Mouse (Mus musculus): ENCODE data around the gene Fam69b. TPM values are rescaled to one million over a fixed set of nuclear protein-coding genes. Genes with fewer than 3 reads are reported as not detected.

Fam69b gene
- polyA plus RNA-seq, 1 experiment: 12.2 TPM

DNA sequence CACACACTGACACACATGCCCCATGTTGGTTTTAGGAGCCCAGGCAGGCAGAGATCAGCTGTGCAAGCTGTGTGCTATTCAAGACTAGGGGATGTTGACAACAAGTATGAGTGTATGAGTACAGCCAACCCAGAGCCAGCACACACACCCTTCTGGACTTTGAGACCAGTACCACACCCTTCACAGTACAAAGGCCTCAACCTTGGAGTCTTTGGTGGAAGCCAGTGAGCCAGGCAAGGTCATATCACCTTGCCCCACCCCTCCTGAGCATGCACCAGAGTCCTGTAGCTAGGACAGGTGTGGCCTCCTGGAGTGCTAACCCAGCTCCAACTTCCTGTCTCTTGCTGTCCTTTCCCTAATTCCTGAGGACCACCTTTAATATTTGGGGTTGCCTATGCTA is 17.2 kb upstream of the Fam69b start:
- no peaks in the 10 kb centered on the region; the same call in 1 of the 2 replicates for H3K4me1 ChIP-seq (ENCODE audit: control insufficient read depth, insufficient read depth, low read length)
- H3K27ac ChIP-seq (ENCODE audit: insufficient read depth, low read depth, low read length): no peak overlapping the region
- H3K36me3 ChIP-seq (ENCODE audit: control insufficient read depth, insufficient read depth, low read length): no peaks in the 10 kb centered on the region
- TF ChIP-seq POLR2A (IDR thresholded peaks at IDR 0.05; ENCODE audit: low read depth, low read length) (no peak), CTCF (conservative IDR thresholded peaks at IDR 0.05; ENCODE audit: insufficient read depth, insufficient read length, low read depth, low read length) (no peak)
- DNase-seq: no peak
- no peaks in the 10 kb centered on the region for H3K27me3 ChIP-seq (replicated peaks; ENCODE audit: control insufficient read depth, insufficient read depth, low read length)
- no peak overlapping the region for H3K4me3 ChIP-seq (ENCODE audit: insufficient read depth, low read depth, low read length)

DNA sequence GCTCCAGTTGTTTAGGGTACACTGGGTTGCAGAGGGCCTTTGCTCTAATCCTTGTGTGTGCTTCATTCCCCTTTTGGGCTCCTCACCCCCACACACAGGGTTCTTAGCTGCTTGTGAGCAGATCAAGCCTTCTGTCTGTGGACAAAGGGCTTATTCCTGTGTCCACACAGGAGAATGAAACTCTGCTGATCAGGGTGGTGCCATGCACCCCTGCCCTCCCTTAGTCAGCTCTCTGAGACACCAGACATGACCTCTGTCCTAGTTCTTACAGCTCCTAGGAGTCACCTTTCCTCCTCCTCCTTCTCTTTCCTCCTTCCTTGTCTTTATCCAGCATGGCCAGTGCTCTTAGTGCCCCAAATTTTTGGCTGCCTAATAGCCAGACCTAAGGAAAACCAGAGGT is 16.4 kb upstream of the Fam69b start:
- no peak for DNase-seq
- Histone ChIP-seq H3K27me3 (replicated peaks; ENCODE audit: control insufficient read depth, insufficient read depth, low read length) (no peaks in the 10 kb centered on the region), H3K4me1 (ENCODE audit: control insufficient read depth, insufficient read depth, low read length) (no peaks in the 10 kb centered on the region; the same call in 1 of the 2 replicates), H3K27ac (ENCODE audit: insufficient read depth, low read depth, low read length) (no peak overlapping the region), H3K4me3 (ENCODE audit: insufficient read depth, low read depth, low read length) (no peak overlapping the region), H3K36me3 (ENCODE audit: control insufficient read depth, insufficient read depth, low read length) (no peaks in the 10 kb centered on the region)
- TF ChIP-seq CTCF (conservative IDR thresholded peaks at IDR 0.05; ENCODE audit: insufficient read depth, insufficient read length, low read depth, low read length) (no peak), POLR2A (IDR thresholded peaks at IDR 0.05; ENCODE audit: low read depth, low read length) (no peak)

DNA sequence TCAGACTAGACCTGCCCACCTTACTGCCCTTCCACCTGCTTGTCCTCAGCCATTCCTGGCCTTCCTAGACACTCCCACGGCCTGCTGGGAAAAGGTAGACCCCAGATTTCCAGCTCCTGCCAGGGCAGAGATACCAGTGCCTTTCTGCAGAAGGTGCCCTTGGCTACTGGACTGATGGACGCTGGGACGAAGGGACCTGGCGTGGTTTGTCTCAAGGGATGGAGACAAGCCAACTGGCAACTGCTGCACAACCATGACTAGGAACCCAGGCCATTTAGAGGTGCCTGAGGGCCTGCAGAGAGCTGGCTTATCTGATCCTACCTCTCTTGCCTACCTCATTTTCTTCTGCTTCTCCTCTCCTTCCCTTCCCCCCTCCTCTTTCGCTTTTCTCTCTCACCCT is 13.4 kb upstream of the Fam69b start:
- DNase-seq: no peak
- H3K27ac ChIP-seq (ENCODE audit: insufficient read depth, low read depth, low read length): no peak overlapping the region

DNA sequence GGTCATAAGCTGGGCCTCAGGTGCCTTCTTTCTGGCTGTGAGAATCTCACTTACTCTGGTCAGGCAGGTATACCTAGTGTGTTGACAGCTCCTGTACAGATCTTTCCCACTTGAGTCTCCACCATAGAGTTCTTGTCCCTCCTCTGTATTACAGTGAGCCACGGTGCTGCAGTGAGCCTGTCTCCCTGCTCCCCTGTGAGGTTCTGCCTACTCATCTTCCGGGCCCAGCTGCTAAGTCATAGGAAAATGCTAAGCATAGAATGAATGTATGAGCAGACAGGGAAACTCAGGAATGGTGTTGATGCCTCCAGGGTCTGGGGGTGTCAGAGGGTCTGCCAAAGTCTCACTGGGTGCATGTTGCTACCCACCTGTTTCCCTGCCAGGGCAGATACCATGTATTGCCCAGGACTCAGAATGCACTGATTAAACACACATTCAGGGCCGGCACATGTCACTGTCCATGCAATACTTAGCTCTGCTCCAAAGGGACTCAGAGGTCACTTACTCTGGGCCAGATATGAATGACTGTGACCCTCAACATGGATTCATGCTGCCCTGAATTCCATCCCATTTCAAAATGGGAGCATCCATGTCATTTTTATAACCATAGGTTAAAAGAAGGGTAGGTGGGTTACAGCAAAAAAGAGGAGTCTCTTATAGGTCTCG is 12.7 kb upstream of the Fam69b start:
- WGBS: 82% methylated on average over 4 of the region's 4 CpGs
- no peak overlapping the region for H3K4me3 ChIP-seq (ENCODE audit: insufficient read depth, low read depth, low read length)
- no peak overlapping the region for H3K27ac ChIP-seq (ENCODE audit: insufficient read depth, low read depth, low read length)

More for the DNA sequence above, 13.4 kb upstream of the Fam69b start:
- no peak for TF ChIP-seq POLR2A (IDR thresholded peaks at IDR 0.05; ENCODE audit: low read depth, low read length)
- no peak for TF ChIP-seq CTCF (conservative IDR thresholded peaks at IDR 0.05; ENCODE audit: insufficient read depth, insufficient read length, low read depth, low read length)
- Histone ChIP-seq H3K27me3 (replicated peaks; ENCODE audit: control insufficient read depth, insufficient read depth, low read length) (no peaks in the 10 kb centered on the region), H3K4me3 (ENCODE audit: insufficient read depth, low read depth, low read length) (no peak overlapping the region), H3K36me3 (ENCODE audit: control insufficient read depth, insufficient read depth, low read length) (no peaks in the 10 kb centered on the region), H3K4me1 (ENCODE audit: control insufficient read depth, insufficient read depth, low read length) (no peaks in the 10 kb centered on the region; the same call in 1 of the 2 replicates)
- WGBS: 64% methylated on average over 5 of the region's 5 CpGs

DNA sequence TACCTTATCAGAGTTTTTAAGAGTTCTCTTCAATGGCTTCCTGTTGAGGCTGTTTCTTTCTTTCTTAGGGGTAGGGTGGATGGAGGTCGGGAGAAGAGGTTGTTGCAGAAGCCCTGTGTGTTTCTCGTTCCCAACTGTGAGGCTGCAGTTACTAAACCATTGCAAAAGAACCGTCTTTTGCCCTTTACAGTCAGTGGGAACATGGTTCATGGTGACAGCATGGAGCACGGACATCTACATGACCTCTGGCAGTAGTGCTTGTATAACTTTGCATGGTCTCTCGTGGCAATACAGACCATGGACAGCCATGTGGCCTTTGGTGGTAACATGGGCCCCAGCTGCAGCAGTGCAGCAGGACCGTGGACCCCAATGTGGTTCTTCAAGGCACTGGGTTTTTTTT is 10.9 kb upstream of the Fam69b start:
- no peaks in the 10 kb centered on the region; the same call in 1 of the 2 replicates for H3K4me1 ChIP-seq (ENCODE audit: control insufficient read depth, insufficient read depth, low read length)
- TF ChIP-seq CTCF (conservative IDR thresholded peaks at IDR 0.05; ENCODE audit: insufficient read depth, insufficient read length, low read depth, low read length) (no peak), POLR2A (IDR thresholded peaks at IDR 0.05; ENCODE audit: low read depth, low read length) (no peak)
- H3K36me3 ChIP-seq (ENCODE audit: control insufficient read depth, insufficient read depth, low read length): no peaks in the 10 kb centered on the region
- 82% methylated on average over 6 of the region's 6 CpGs for WGBS
- no peak for DNase-seq
- no peaks in the 10 kb centered on the region for H3K27me3 ChIP-seq (replicated peaks; ENCODE audit: control insufficient read depth, insufficient read depth, low read length)
- no peak overlapping the region for H3K27ac ChIP-seq (ENCODE audit: insufficient read depth, low read depth, low read length)
- no peak overlapping the region for H3K4me3 ChIP-seq (ENCODE audit: insufficient read depth, low read depth, low read length)

More for the DNA sequence above, 12.7 kb upstream of the Fam69b start:
- Histone ChIP-seq H3K27me3 (replicated peaks; ENCODE audit: control insufficient read depth, insufficient read depth, low read length) (no peaks in the 10 kb centered on the region), H3K36me3 (ENCODE audit: control insufficient read depth, insufficient read depth, low read length) (no peaks in the 10 kb centered on the region), H3K4me1 (ENCODE audit: control insufficient read depth, insufficient read depth, low read length) (no peaks in the 10 kb centered on the region; the same call in 1 of the 2 replicates)
- no peak for TF ChIP-seq CTCF (conservative IDR thresholded peaks at IDR 0.05; ENCODE audit: insufficient read depth, insufficient read length, low read depth, low read length)
- no peak for TF ChIP-seq POLR2A (IDR thresholded peaks at IDR 0.05; ENCODE audit: low read depth, low read length)
- DNase-seq: no peak

DNA sequence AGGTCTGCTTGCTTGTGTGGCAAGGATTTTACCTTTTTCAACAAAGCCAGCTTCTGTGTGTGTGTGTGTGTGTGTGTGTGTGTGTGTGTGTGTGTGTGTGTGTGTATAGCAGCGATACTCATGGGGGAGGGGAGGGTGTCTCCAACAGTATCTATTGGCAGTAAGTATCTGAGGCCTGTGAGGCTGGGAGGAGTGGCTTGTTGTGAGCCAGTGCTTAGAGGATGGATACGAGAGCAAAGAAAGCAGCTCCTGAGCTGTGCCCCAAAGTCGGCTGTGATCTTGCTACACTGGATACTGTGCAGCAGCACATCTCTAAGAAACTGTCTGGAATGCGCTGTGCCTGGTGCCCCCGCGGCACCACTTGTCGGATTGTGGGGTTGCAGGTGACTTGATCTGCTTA is 10.3 kb upstream of the Fam69b start:
- TF ChIP-seq POLR2A (IDR thresholded peaks at IDR 0.05; ENCODE audit: low read depth, low read length) (no peak), CTCF (conservative IDR thresholded peaks at IDR 0.05; ENCODE audit: insufficient read depth, insufficient read length, low read depth, low read length) (no peak)
- Histone ChIP-seq H3K27ac (ENCODE audit: insufficient read depth, low read depth, low read length) (no peak overlapping the region), H3K27me3 (replicated peaks; ENCODE audit: control insufficient read depth, insufficient read depth, low read length) (no peaks in the 10 kb centered on the region), H3K4me1 (ENCODE audit: control insufficient read depth, insufficient read depth, low read length) (no peaks in the 10 kb centered on the region; the same call in 1 of the 2 replicates), H3K36me3 (ENCODE audit: control insufficient read depth, insufficient read depth, low read length) (no peaks in the 10 kb centered on the region), H3K4me3 (ENCODE audit: insufficient read depth, low read depth, low read length) (no peak overlapping the region)
- WGBS: 80% methylated on average over 7 of the region's 7 CpGs
- DNase-seq: no peak

DNA sequence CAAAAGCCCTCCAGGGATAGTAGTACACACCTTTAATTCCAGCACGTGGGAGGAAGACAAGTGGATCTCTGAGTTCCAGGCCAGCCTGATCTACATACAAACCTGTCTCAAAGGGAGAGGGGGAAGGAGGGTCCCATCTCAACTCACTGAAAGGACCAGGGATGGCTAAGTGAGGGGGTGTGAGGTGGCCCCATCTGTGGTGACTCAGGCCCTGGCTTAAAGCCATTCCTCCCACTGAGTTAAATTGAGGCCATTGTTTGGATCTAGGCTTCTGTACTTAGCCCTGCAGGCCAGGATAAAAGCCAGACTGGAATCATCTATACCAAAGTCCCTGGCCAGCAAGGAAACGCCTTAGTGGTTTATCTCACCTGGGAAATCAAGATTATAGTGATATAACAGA is 7.0 kb upstream of the Fam69b start:
- Histone ChIP-seq H3K4me3 (ENCODE audit: insufficient read depth, low read depth, low read length) (no peak overlapping the region), H3K4me1 (ENCODE audit: control insufficient read depth, insufficient read depth, low read length) (no peaks in the 10 kb centered on the region), H3K27ac (ENCODE audit: insufficient read depth, low read depth, low read length) (no peak overlapping the region), H3K27me3 (replicated peaks; ENCODE audit: control insufficient read depth, insufficient read depth, low read length) (no peaks in the 10 kb centered on the region), H3K36me3 (ENCODE audit: control insufficient read depth, insufficient read depth, low read length) (no peaks in the 10 kb centered on the region)
- WGBS: 42% methylated on average over 2 of the region's 2 CpGs
- no peak for DNase-seq
- no peak for TF ChIP-seq CTCF (conservative IDR thresholded peaks at IDR 0.05; ENCODE audit: insufficient read depth, insufficient read length, low read depth, low read length)
- TF ChIP-seq POLR2A (IDR thresholded peaks at IDR 0.05; ENCODE audit: low read depth, low read length): no peak

All from kidney, adult 2 months (tissue).